Comparison of ENCODE assay signal across 25 mouse cellular contexts in genomic region chr7:136349651-136350050, GRCm38 (mm10).
"Had no signal": no experiment of that assay in that cellular context is flagged by ENCODE, and none has a peak within 500 bp of the region (broad histone marks: within the 10 kb centered on the region; RNA-seq: fewer than 3 reads in every experiment).

No protein-coding gene starts in this region.

- H3K4me2 ChIP-seq: heart, embryonic 11.5 days; heart, embryonic 13.5 days; heart, embryonic 15.5 days; hindbrain, embryonic 12.5 days; hindbrain, embryonic 14.5 days; intestine, embryonic 15.5 days; liver, embryonic 11.5 days had no signal

- DNase-seq: gastrocnemius, adult 2 months; gastrocnemius, postnatal 10 days; gastrocnemius, postnatal 25 days; heart, postnatal 14 days; heart, postnatal 4 days; kidney, adult 18-20 months; kidney, adult 8-10 months; kidney, postnatal 10 days; kidney, postnatal 25 days; kidney, postnatal 4 days; liver had no signal

- H3K9me3 ChIP-seq: heart, embryonic 13.5 days; heart, embryonic 15.5 days; hindbrain, embryonic 10.5 days; hindbrain, embryonic 12.5 days; intestine, embryonic 15.5 days had no signal

- H3K36me3 ChIP-seq: heart, embryonic 13.5 days; heart, embryonic 15.5 days; hindbrain, embryonic 10.5 days; hindbrain, embryonic 12.5 days; intestine, embryonic 15.5 days had no signal

- H3K4me3 ChIP-seq: gastrocnemius, adult 2 months; heart, embryonic 13.5 days; heart, embryonic 15.5 days; hindbrain, embryonic 10.5 days; hindbrain, embryonic 12.5 days; intestine, embryonic 15.5 days; layer of hippocampus, adult 2 months; left cerebral cortex, adult 2 months had no signal

- H3K27me3 ChIP-seq: heart, embryonic 13.5 days; heart, embryonic 15.5 days; hindbrain, embryonic 12.5 days; intestine, embryonic 15.5 days had no signal

- ATAC-seq: forebrain, embryonic 16.5 days; hindbrain, embryonic 16.5 days; inflammation-experienced regulatory T-cells, adult 6 months; intestine, embryonic 15.5 days; intestine, postnatal 0 days had no signal

- H3K4me1 ChIP-seq: heart, embryonic 13.5 days; heart, embryonic 15.5 days; intestine, embryonic 15.5 days had no signal

- H3K27ac ChIP-seq: gastrocnemius, adult 2 months; heart, embryonic 13.5 days; heart, embryonic 15.5 days; hindbrain, embryonic 10.5 days; hindbrain, embryonic 12.5 days; hindbrain, embryonic 14.5 days; intestine, embryonic 15.5 days; layer of hippocampus, adult 2 months; left cerebral cortex, adult 2 months had no signal

- H3K9ac ChIP-seq: heart, embryonic 13.5 days; heart, embryonic 15.5 days; hindbrain, embryonic 12.5 days; hindbrain, embryonic 14.5 days; intestine, embryonic 15.5 days had no signal
